Mouse (Mus musculus): ENCODE measurements around the gene Mup17.
"Not testable (repeated sequence)": the region's sequence is repeated elsewhere in the genome, so short reads cannot be mapped to it uniquely, and the experiment has no call there.

The Mup17 gene

DNA sequence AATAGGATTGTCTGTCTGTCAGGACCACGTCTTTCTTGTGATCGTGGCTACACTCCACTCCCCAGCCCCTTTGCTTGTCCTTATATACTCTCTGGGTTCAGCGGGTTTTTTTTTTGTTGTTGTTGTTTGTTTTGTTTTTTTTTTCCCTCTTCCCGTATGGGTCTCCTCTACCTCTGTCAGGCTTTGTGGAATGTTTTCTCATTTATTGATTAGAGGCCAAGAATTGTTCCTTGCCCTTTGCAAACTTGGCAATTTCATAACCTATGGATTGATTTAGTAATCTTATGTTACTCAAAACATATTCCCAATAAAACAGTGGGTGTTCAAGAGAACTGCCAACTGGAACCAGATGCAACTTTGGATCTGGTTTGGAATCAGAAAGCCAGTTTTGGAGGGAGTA, at the start of gene Mup17:
Gene Mup17 (minus strand): TSS at position 101 of the 400 bp plus-strand sequence.
- DNase-seq, result not testable (repeated sequence)

DNA sequence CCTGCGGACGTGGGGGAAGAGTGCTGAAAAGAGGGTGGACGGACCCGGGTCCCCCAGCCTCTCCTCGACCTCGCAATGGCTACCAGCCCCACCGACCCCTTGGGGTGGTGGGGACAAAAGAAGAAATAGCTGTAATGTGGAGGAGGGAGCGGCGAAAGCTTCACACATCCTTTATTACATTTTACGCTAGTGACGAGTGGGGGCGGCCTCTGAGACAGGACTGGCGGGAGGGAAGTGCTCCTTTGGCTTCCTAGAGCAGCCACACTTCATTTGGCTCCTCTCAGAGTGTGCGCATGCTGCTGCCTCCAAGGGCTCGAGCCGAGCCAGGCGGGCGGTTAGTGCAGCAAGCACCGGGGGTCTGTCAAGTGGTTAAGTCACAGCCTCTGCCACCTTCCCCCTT, 24.1 kb downstream of the Mup17 start:
- not testable (repeated sequence) for DNase-seq

DNA sequence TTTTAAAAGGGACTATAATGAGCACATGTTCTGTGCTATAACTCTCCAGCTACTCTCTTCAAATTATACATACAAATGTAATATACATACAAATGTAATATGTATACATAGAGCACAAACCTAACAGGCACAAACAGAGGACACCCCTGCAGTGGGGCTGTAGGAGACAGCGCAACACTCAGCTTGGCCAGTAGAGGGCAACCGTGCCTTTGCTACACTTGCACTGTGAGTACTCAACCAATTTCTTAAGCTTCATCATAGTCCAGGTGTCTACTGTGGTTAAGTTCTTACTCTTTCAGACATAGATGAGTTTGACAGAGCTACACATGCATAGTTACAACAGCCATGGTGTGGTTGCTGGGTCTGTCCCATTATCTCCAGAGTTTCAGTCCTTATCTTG, 39.8 kb downstream of the Mup17 start:
- DNase-seq, result peak; percentile 35 to 75

Measured in kidney, adult 8-10 months (tissue).